Mouse (Mus musculus) hindbrain, embryonic 14.5 days (tissue): ENCODE data around the gene Ebf1. TPM values are rescaled to one million over a fixed set of nuclear protein-coding genes. Genes with fewer than 3 reads are reported as not detected.

Experiments used
- ATAC-seq: fragments of 200-750 bp; cut with Nextera tagmentation; 2 replicates; pipeline ENCODE4 v1.8.0; 2017; ENCODE audit warnings: moderate number of reproducible peaks, mild to moderate bottlenecking, moderate TSS enrichment, moderate library complexity; ENCODE audit not compliant: low FRiP score
- DNase-seq: peaks from one replicate; pipeline ENCODE4 v3.0.0-alpha.2; 2015; ENCODE audit warnings: low spot score
- H3K27ac ChIP-seq: fragments of 300-500 bp; sonication (generic); 2 replicates; pipeline ENCODE4 v1.5.1; 2014; ENCODE audit warnings: mild to moderate bottlenecking, moderate library complexity
- H3K27me3 ChIP-seq: fragments of 300-500 bp; sonication (generic); 2 replicates; pipeline ENCODE4 v1.6.1; 2014; ENCODE audit warnings: mild to moderate bottlenecking, low read length, mixed read lengths; ENCODE audit not compliant: control insufficient read depth, insufficient read depth
- H3K36me3 ChIP-seq: fragments of 300-500 bp; sonication (generic); replicated peaks from 2 replicates; pipeline ENCODE4 v1.6.1; 2014; ENCODE audit not compliant: control insufficient read depth, insufficient read depth
- H3K4me1 ChIP-seq: fragments of 300-500 bp; sonication (generic); replicated peaks from 2 replicates; pipeline ENCODE4 v1.6.1; 2014; ENCODE audit warnings: antibody characterized with exemption, low read length, mixed read lengths; ENCODE audit not compliant: control insufficient read depth, insufficient read depth
- H3K4me2 ChIP-seq: fragments of 300-500 bp; sonication (generic); replicated peaks from 2 replicates; pipeline ENCODE4 v1.6.1; 2014; ENCODE audit warnings: mild to moderate bottlenecking, moderate library complexity
- H3K4me3 ChIP-seq: fragments of 300-500 bp; sonication (generic); replicated peaks from 2 replicates; pipeline ENCODE4 v1.5.1; 2014; ENCODE audit warnings: mild to moderate bottlenecking, low read length
- H3K9ac ChIP-seq: fragments of 300-500 bp; sonication (generic); 2 replicates; pipeline ENCODE4 v1.6.1; 2014
- H3K9me3 ChIP-seq: fragments of 300-500 bp; sonication (generic); 2 replicates; pipeline ENCODE4 v1.6.1; 2016; ENCODE audit warnings: low read length; ENCODE audit not compliant: control insufficient read depth
- WGBS: fragments of 180-500 bp; shearing (Covaris S2); extraction: QIAGEN DNeasy Blood & Tissue Kit; methylation state at CpG from one replicate; pipeline ENCODE4 v1.1.7; 2014; 5-methylcytosine and 5-hydroxymethylcytosine counted together
- polyA plus RNA-seq: library from polyadenylated mRNA; unstranded; fragments of >200 nt; fragmentation: Nextera tagmentation; extraction: Ambion mirVana; gene quantifications from 2 replicates; pipeline ENCODE4 v1.2.1, GENCODE M21; 2014

Gene Ebf1
- polyA plus RNA-seq, 1 experiment from 2014 or later: 123 TPM

DNA sequence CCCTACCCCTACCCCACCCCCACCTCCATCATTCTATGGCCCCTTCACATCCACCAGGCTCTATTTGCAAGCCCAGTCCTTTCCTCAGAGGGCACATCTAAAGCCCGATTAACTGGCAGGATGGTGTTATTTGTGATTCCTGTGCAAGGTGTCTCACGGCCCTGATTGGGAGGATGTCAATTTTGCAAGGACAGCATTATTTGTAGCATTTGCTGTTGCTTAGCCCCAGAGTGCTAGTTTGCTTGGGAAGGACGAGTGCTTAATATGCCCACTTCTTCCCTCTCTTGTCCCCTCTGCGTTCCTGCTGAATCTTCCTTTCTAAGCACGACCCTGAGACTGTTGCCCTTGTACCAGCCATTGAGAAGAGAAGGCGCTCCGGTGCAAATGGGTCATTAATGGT is 337.2 kb downstream of the Ebf1 start:
- no peak for ATAC-seq
- 73% methylated on average over 7 of the region's 7 CpGs for WGBS
- H3K9ac ChIP-seq: no peak overlapping the region
- H3K4me2 ChIP-seq: no peak overlapping the region
- peaks cover 7% of the 10 kb centered on the region for H3K4me1 ChIP-seq
- H3K27ac ChIP-seq: no peak overlapping the region
- DNase-seq: no peak
- H3K27me3 ChIP-seq: no peaks in the 10 kb centered on the region
- H3K9me3 ChIP-seq: no peaks in the 10 kb centered on the region
- no peaks in the 10 kb centered on the region for H3K36me3 ChIP-seq
- no peak overlapping the region for H3K4me3 ChIP-seq

- DNase-seq (no peak), ATAC-seq (no peak)
- no peak overlapping the region for H3K9ac ChIP-seq
- no peak overlapping the region for H3K27ac ChIP-seq
- no peaks in the 10 kb centered on the region for H3K9me3 ChIP-seq
- H3K4me2 ChIP-seq: no peak overlapping the region
- H3K4me1 ChIP-seq: no peaks in the 10 kb centered on the region
- 84% methylated on average over 14 of the region's 14 CpGs for WGBS
- no peak overlapping the region for H3K4me3 ChIP-seq
- H3K36me3 ChIP-seq: no peaks in the 10 kb centered on the region
- no peaks in the 10 kb centered on the region for H3K27me3 ChIP-seq
Measured at GRCm38 (mm10) chr11:44962746-44963440, 345.8 kb downstream of the Ebf1 start.

GRCm38 (mm10) chr11:44969011-44969410 is 351.9 kb downstream of the Ebf1 start:
- H3K27ac ChIP-seq: no peak overlapping the region
- ATAC-seq: no peak
- no peak for DNase-seq
- H3K4me3 ChIP-seq: no peak overlapping the region
- no peaks in the 10 kb centered on the region for H3K36me3 ChIP-seq
- 59% methylated on average over 4 of the region's 4 CpGs for WGBS
- no peaks in the 10 kb centered on the region for H3K9me3 ChIP-seq
- no peak overlapping the region for H3K4me2 ChIP-seq
- H3K9ac ChIP-seq: no peak overlapping the region
- no peaks in the 10 kb centered on the region for H3K4me1 ChIP-seq
- H3K27me3 ChIP-seq: no peaks in the 10 kb centered on the region

DNA sequence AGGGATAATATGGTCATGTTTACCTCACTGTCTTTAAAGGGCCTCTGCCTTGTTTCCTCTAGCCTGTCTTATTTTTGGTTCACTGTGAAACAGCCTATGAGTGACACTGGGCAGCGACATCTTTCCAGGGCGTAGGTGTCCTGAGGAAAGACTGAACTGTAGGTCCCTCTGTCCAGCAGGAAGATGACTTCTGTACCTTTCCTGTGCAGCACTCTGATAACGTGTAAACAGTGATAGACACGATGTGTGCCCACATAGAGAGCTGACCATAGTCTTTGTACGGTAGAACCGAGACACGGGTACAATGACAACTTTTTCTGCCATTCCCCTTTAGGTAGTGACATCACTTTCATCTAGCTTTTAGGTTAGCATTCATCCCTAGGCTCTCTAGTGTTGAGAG is 357.2 kb downstream of the Ebf1 start:
- H3K27me3 ChIP-seq: no peaks in the 10 kb centered on the region
- H3K4me3 ChIP-seq: no peak overlapping the region
- WGBS: 93% methylated on average over 7 of the region's 7 CpGs
- no peak overlapping the region for H3K4me2 ChIP-seq
- peaks cover 30% of the 10 kb centered on the region for H3K4me1 ChIP-seq
- H3K9ac ChIP-seq: no peak overlapping the region
- DNase-seq (no peak), ATAC-seq (no peak)
- no peaks in the 10 kb centered on the region for H3K36me3 ChIP-seq
- no peak overlapping the region for H3K27ac ChIP-seq
- no peaks in the 10 kb centered on the region for H3K9me3 ChIP-seq

DNA sequence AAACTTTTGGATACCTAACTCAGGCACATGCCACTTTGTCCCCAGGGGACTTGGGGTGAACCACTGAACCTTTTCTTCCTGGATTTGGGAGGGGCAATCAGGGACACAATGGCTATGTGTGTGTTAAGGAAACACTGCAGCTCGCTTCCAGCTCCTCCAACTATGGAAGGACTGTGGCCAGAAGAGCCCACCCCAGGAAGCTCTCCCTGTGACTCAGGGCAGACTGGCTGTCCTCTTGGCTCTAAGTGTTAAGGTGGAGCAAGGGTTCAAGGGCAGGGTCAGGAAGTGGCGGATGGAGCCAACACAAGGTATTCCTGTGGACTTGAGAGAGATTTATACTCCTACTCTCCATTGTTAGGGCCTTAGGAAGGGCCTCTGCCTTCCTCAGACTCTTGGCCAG is 358.0 kb downstream of the Ebf1 start:
- peaks cover 35% of the 10 kb centered on the region for H3K4me1 ChIP-seq
- DNase-seq (no peak), ATAC-seq (no peak)
- no peaks in the 10 kb centered on the region for H3K9me3 ChIP-seq
- no peak overlapping the region for H3K9ac ChIP-seq
- WGBS: 70% methylated on average over 2 of the region's 2 CpGs
- H3K4me3 ChIP-seq: no peak overlapping the region
- H3K4me2 ChIP-seq: no peak overlapping the region
- H3K36me3 ChIP-seq: no peaks in the 10 kb centered on the region
- H3K27me3 ChIP-seq: no peaks in the 10 kb centered on the region
- H3K27ac ChIP-seq: no peak overlapping the region

- WGBS: 78% methylated on average over 5 of the region's 5 CpGs
- H3K4me2 ChIP-seq: no peak overlapping the region
- no peaks in the 10 kb centered on the region for H3K27me3 ChIP-seq
- no peak overlapping the region for H3K9ac ChIP-seq
- H3K4me1 ChIP-seq: peaks cover 35% of the 10 kb centered on the region
- no peaks in the 10 kb centered on the region for H3K9me3 ChIP-seq
- H3K36me3 ChIP-seq: no peaks in the 10 kb centered on the region
- ATAC-seq (no peak), DNase-seq (no peak)
- H3K4me3 ChIP-seq: no peak overlapping the region
- peak overlapping the region; percentile 71 for H3K27ac ChIP-seq
Measured at GRCm38 (mm10) chr11:44976254-44976802, 359.2 kb downstream of the Ebf1 start.

DNA sequence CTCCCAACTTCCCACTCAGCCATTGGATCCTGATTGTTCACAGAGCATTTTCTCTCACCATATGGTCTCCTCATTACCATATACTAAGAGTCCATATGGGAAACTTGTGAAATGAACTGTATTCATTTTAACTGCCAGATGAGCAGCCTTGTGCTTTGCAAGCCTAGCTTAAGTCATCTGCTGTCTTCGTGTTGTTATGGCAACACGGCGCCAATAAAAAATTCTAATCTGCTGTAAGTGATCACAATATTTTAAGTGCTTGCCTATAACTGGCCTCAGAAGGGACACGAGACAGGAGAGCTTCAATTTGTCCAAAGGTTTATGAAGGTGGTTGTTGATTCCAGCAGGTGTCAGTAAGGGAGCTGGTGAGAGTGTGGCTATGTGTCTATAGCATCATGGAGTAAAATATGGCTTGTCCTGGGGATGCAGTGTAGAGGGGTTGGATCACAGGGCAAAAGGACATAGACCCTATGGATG is 360.8 kb downstream of the Ebf1 start:
- peaks cover 45% of the 10 kb centered on the region for H3K4me1 ChIP-seq
- H3K4me3 ChIP-seq: no peak overlapping the region
- DNase-seq (peak; percentile 44), ATAC-seq (peak; percentile 78)
- H3K27ac ChIP-seq: peak overlapping the region; percentile 71; the same call in 1 of the 2 replicates
- no peaks in the 10 kb centered on the region for H3K9me3 ChIP-seq
- H3K9ac ChIP-seq: no peak overlapping the region
- no peaks in the 10 kb centered on the region for H3K27me3 ChIP-seq
- no peaks in the 10 kb centered on the region for H3K36me3 ChIP-seq
- no peak overlapping the region for H3K4me2 ChIP-seq
- 55% methylated on average over 4 of the region's 4 CpGs for WGBS

DNA sequence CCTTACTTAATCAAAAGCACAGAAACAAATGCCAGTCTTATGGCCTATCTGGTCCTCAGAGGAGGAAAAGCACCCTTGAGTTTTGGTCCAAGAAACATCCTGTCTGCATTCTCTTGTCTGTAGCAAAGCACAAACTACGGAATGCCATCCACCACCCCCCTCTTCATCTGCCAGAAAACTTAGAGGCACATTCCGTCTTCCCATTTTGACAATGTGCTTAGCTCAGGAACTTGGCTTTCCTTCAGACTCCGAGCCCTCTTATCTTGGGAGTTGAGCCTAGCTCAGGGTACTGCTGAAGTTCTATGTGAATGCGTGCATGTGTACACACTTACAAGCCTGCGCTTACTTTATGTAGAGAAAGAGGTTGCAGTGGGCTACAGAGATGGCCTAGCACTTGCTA is 362.3 kb downstream of the Ebf1 start:
- H3K27ac ChIP-seq: peak overlapping the region; percentile 45; the same call in 1 of the 2 replicates
- H3K36me3 ChIP-seq: no peaks in the 10 kb centered on the region
- 91% methylated on average over 5 of the region's 5 CpGs for WGBS

GRCm38 (mm10) chr11:44982225-44982624 is 365.1 kb downstream of the Ebf1 start:
- no peak for ATAC-seq
- 28% methylated on average over 9 of the region's 9 CpGs for WGBS
- H3K4me3 ChIP-seq: no peak overlapping the region
- no peak for DNase-seq
- H3K27me3 ChIP-seq: no peaks in the 10 kb centered on the region
- peak overlapping the region; percentile 21; the same call in 1 of the 2 replicates for H3K27ac ChIP-seq
- H3K4me2 ChIP-seq: no peak overlapping the region
- no peaks in the 10 kb centered on the region for H3K36me3 ChIP-seq
- H3K9ac ChIP-seq: no peak overlapping the region
- H3K4me1 ChIP-seq: peaks cover 31% of the 10 kb centered on the region
- H3K9me3 ChIP-seq: no peaks in the 10 kb centered on the region

More for the DNA sequence above, 362.3 kb downstream of the Ebf1 start:
- Histone ChIP-seq H3K4me2 (no peak overlapping the region), H3K27me3 (no peaks in the 10 kb centered on the region), H3K9ac (no peak overlapping the region), H3K4me3 (no peak overlapping the region), H3K4me1 (peaks cover 45% of the 10 kb centered on the region), H3K9me3 (no peaks in the 10 kb centered on the region)
- DNase-seq (no peak), ATAC-seq (no peak)
